Mouse (Mus musculus): ENCODE results near the gene Gm17535.
"Not testable (repeated sequence)": the region's sequence is repeated elsewhere in the genome, so short reads cannot be mapped to it uniquely, and the experiment has no call there.

Gm17535 gene

GRCm38 (mm10) chr9:3034299-3034698 lies at the start of gene Gm17535:
Gm17535 (plus strand) TSS chr9:3034599.
- in situ Hi-C loops (cut with MseI, MboI) = not testable (repeated sequence)

- in situ Hi-C loops (cut with MseI, MboI) = not testable (repeated sequence)
These were observed 33.9 kb upstream of the Gm17535 start, which contains the start of gene Gm10722 for GRCm38 (mm10) chr9:3000445-3000972. Gm10722 (plus strand) TSS chr9:3000922.

- in situ Hi-C loops (cut with MseI, MboI) = not testable (repeated sequence)
These were observed 33.4 kb upstream of the Gm17535 start for GRCm38 (mm10) chr9:3001006-3001405.

- in situ Hi-C loops (cut with MseI, MboI) = not testable (repeated sequence)
These were observed 32.3 kb upstream of the Gm17535 start for GRCm38 (mm10) chr9:3001948-3002659.

- in situ Hi-C loops (cut with MseI, MboI) = not testable (repeated sequence)
These were observed 31.5 kb upstream of the Gm17535 start, which contains the start of gene Gm11168 for GRCm38 (mm10) chr9:3002794-3003396. Gm11168 (plus strand) TSS chr9:3003346.

- in situ Hi-C loops (cut with MseI, MboI) = not testable (repeated sequence)
These were observed 28.2 kb upstream of the Gm17535 start for GRCm38 (mm10) chr9:3006179-3006578.

- in situ Hi-C loops (cut with MseI, MboI) = not testable (repeated sequence)
These were observed 27.8 kb upstream of the Gm17535 start for GRCm38 (mm10) chr9:3006636-3007035.

GRCm38 (mm10) chr9:3007272-3007671 lies 27.1 kb upstream of the Gm17535 start:
- in situ Hi-C loops (cut with MseI, MboI) = not testable (repeated sequence)

- in situ Hi-C loops (cut with MseI, MboI) = not testable (repeated sequence)
These were observed 25.1 kb upstream of the Gm17535 start for GRCm38 (mm10) chr9:3009331-3009730.

- in situ Hi-C loops (cut with MseI, MboI) = not testable (repeated sequence)
These were observed 22.3 kb upstream of the Gm17535 start for GRCm38 (mm10) chr9:3012054-3012621.

- in situ Hi-C loops (cut with MseI, MboI) = not testable (repeated sequence)
These were observed 21.6 kb upstream of the Gm17535 start, which contains the start of gene Gm10721 for GRCm38 (mm10) chr9:3012733-3013279. Gm10721 (plus strand) TSS chr9:3013140.

- in situ Hi-C loops (cut with MseI, MboI) = not testable (repeated sequence)
These were observed 19.0 kb upstream of the Gm17535 start, which contains the start of gene Gm10720 for GRCm38 (mm10) chr9:3015354-3015753. Gm10720 (plus strand) TSS chr9:3015654.

- in situ Hi-C loops (cut with MseI, MboI) = not testable (repeated sequence)
These were observed 18.5 kb upstream of the Gm17535 start for GRCm38 (mm10) chr9:3015896-3016295.

GRCm38 (mm10) chr9:3017108-3017507 lies 17.3 kb upstream of the Gm17535 start, which contains the start of gene Gm10719:
Gm10719 (plus strand) TSS chr9:3017408.
- in situ Hi-C loops (cut with MseI, MboI) = not testable (repeated sequence)

GRCm38 (mm10) chr9:3018944-3019343 lies 15.5 kb upstream of the Gm17535 start:
- in situ Hi-C loops (cut with MseI, MboI) = not testable (repeated sequence)

GRCm38 (mm10) chr9:3019835-3020727 lies 14.3 kb upstream of the Gm17535 start:
- in situ Hi-C loops (cut with MseI, MboI) = not testable (repeated sequence)

GRCm38 (mm10) chr9:3022316-3023008 lies 11.9 kb upstream of the Gm17535 start:
- in situ Hi-C loops (cut with MseI, MboI) = not testable (repeated sequence)

- in situ Hi-C loops (cut with MseI, MboI) = not testable (repeated sequence)
These were observed 11.0 kb upstream of the Gm17535 start, which contains the start of gene Gm10718 for GRCm38 (mm10) chr9:3023312-3023984. Gm10718 (plus strand) TSS chr9:3023547.

GRCm38 (mm10) chr9:3023985-3024648 lies 10.3 kb upstream of the Gm17535 start:
- in situ Hi-C loops (cut with MseI, MboI) = not testable (repeated sequence)
